Mouse (Mus musculus): ENCODE measurements around the gene Olfr987. TPM values are rescaled to one million over a fixed set of nuclear protein-coding genes. Genes with fewer than 3 reads are reported as not detected.

Gene Olfr987
- not detected in 2 replicates for polyA plus RNA-seq (2012; rRNA removed; ENCODE audit: low replicate concordance)

DNA sequence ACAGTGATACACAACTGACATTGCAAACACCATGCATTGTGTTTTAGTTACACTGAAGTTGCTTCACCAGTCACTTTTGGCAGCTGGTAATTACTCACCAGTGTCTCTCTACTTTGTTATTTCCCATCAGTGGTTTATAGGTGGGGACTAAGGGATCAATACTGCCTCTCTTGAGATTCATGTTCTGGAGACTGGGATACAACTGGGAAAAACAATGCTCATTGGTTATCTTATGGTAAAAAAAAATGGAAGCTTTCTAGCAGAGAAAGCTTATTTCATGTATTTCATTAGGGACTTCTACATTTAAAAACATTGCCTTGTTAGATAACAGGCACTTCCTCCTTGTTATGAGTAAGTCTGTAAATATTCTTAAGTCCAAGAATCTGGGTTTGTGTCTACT is at the start of gene Olfr987:
Gene Olfr987 (minus strand): TSS at position 101 of the 400 bp plus-strand sequence.

DNA sequence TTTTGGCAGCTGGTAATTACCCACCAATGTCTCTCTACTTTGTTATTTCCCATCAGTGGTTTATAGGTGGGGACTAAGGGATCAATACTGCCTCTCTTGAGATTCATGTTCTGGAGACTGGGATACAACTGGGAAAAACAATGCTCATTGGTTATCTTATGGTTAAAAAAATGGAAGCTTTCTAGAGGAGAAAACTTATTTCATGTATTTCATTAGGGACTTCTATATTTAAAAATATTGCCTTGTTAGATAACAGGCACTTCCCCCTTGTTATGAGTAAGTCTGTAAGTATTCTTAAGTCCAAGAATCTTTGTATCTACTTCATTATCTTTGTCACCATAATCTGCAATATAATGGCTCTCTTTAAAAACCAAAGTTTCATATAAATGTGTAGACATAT is 24.0 kb upstream of the Olfr987 start, which contains the start of gene Olfr988:
Gene Olfr988 (minus strand): TSS at position 101 of the 400 bp plus-strand sequence.

Other genes starting within 250 kb of the Olfr987 start
- 24.2 and 51.3 TPM in 2 replicates for gene Aplnr, start 203.1 kb downstream of the Olfr987 start, polyA plus RNA-seq (2012; rRNA removed; ENCODE audit: low replicate concordance)
- gene Lrrc55, start 142.1 kb downstream of the Olfr987 start, polyA plus RNA-seq (2012; rRNA removed; ENCODE audit: low replicate concordance): 0.68 and 0.70 TPM in 2 replicates
- gene Olfr988, start 23.9 kb upstream of the Olfr987 start, polyA plus RNA-seq (2012; rRNA removed; ENCODE audit: low replicate concordance): not detected in 2 replicates
- gene Olfr992, start 70.2 kb upstream of the Olfr987 start, polyA plus RNA-seq (2012; rRNA removed; ENCODE audit: low replicate concordance): not detected in 2 replicates
- not detected in 2 replicates for gene Olfr993, start 75.6 kb upstream of the Olfr987 start, polyA plus RNA-seq (2012; rRNA removed; ENCODE audit: low replicate concordance)
- not detected in 2 replicates for gene Olfr994, start 97.1 kb upstream of the Olfr987 start, polyA plus RNA-seq (2012; rRNA removed; ENCODE audit: low replicate concordance)
- not detected in 2 replicates for gene Olfr995, start 104.3 kb upstream of the Olfr987 start, polyA plus RNA-seq (2012; rRNA removed; ENCODE audit: low replicate concordance)
- 0.43 TPM in 1 of 2 replicates, not detected in the other for gene 4833423E24Rik, start 179.7 kb upstream of the Olfr987 start, polyA plus RNA-seq (2012; rRNA removed; ENCODE audit: low replicate concordance)
- not detected in 2 replicates for gene Olfr996, start 239.9 kb upstream of the Olfr987 start, polyA plus RNA-seq (2012; rRNA removed; ENCODE audit: low replicate concordance)
- gene Olfr998, start 249.6 kb upstream of the Olfr987 start, polyA plus RNA-seq (2012; rRNA removed; ENCODE audit: low replicate concordance): not detected in 2 replicates

Measured in mammary gland, adult 2 months (tissue).